Mouse (Mus musculus): Measurements from ENCODE around the gene Acly. TPM values are rescaled to one million over a fixed set of nuclear protein-coding genes. Genes with fewer than 3 reads are reported as not detected.

The Acly gene
- polyA plus RNA-seq, 1 experiment from 2014 or later: 93.7 TPM

GRCm38 (mm10) chr11:100472935-100473295, 54.9 kb downstream of the Acly start:
- no peak overlapping the region for H3K27ac ChIP-seq (ENCODE audit: poor library complexity, severe bottlenecking)
- no peaks in the 10 kb centered on the region for H3K9me3 ChIP-seq (replicated peaks)
- H3K4me3 ChIP-seq: peak overlapping the region; percentile 83
- no peak overlapping the region for H3K9ac ChIP-seq
- WGBS: 29% methylated on average over 5 of the region's 5 CpGs
- peaks cover 19% of the 10 kb centered on the region for H3K4me1 ChIP-seq (replicated peaks)
- ATAC-seq (ENCODE audit: insufficient number of reproducible peaks, low FRiP score): peak; percentile 41
- no peaks in the 10 kb centered on the region for H3K27me3 ChIP-seq (replicated peaks)
- H3K36me3 ChIP-seq: peaks cover 22% of the 10 kb centered on the region
- peak overlapping the region; percentile 99 for H3K4me2 ChIP-seq

DNA sequence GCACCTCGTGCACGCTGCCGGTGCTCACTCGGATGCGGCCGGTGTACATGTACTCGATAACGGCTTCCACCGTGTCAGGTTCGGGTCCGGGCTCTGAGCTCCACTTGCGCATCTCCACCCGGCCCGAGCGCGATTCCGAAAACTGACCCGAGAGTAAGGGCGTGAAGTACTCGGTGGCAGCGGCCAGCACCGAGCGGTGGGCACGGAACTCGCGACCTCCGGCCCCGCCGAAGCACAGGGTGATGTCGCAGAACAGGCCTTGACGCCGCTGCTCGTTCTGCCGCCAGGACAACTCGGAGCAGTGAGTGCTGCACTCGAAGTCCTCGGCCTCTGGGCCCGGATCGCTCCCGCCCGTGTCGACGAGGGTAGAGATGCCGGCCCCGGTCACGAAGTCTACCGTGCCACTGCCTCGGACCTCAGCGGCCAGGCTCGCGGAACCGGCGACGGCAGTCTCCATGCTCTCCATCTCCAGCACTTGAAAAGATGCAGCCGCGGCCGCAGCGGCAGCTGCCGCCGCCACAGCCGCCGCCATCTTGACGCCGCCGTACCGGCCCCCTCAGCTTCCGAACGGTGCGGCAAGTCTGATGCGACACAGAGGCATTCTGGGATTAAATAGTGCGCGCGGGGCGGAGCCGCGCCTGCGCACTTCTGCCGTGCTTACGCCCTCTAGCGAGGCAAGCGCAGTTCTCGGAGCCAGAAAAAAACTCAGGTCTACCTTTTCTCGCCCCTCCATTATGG, 55.4 kb downstream of the Acly start, which contains the start of gene Klhl11:
Klhl11 (minus strand) TSS at position 545 of the 738 bp plus-strand sequence.
- no peaks in the 10 kb centered on the region for H3K9me3 ChIP-seq (replicated peaks)
- H3K27me3 ChIP-seq (replicated peaks): no peaks in the 10 kb centered on the region
- peaks cover 19% of the 10 kb centered on the region for H3K4me1 ChIP-seq (replicated peaks)
- peaks cover 18% of the 10 kb centered on the region for H3K36me3 ChIP-seq
- peak within 1 kb of the TSS; percentile 56 for H3K27ac ChIP-seq (ENCODE audit: poor library complexity, severe bottlenecking)
- peak within 1 kb of the TSS; percentile 99 for H3K4me2 ChIP-seq
- H3K4me3 ChIP-seq: peak within 1 kb of the TSS; percentile 83
- peak; percentile 90 for ATAC-seq (ENCODE audit: insufficient number of reproducible peaks, low FRiP score)
- H3K9ac ChIP-seq: peak within 1 kb of the TSS; percentile 96
- under 1% methylated on average over 83 of the region's 83 CpGs for WGBS

DNA sequence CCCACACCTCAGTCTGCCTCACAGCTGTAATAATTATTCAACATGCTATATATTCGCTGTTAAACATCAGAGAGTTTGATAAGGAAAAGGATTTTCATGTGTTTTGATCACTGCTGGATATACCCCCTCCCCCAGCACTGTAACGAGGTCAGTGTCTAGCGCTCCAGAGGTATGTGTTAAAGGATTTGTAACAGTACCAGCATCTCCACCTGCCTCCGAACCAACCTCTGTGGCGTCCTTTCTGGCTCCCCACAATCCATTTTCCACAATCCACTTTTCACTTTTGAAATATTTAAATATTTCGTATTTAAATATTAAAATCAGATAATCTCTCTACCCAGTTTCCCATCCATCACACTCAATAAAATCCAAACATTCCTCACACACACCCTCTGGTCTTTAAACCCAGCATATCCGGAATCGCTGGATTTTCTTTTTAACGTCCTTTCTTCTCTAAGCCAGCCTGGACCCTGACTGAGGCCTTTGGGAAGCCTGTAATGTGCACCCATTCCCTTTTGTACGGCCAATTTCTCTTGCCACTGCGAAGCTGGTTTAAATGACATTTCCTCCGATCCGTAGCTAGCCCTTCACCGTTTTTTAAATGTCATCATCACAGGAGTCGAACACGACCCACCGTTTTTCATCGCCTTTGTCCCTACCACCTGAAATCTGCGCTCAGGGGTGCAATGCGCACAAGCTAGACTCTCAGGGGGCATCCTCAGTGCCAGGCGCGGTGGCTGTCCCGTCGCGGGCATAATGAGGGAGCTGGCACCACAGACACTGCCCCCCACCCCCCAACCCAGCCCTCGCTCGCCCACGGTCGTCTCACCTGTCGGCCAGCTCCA, 56.2 kb downstream of the Acly start:
- H3K27ac ChIP-seq (ENCODE audit: poor library complexity, severe bottlenecking): no peak overlapping the region
- peak overlapping the region; percentile 96 for H3K9ac ChIP-seq
- 4% methylated on average over 30 of the region's 30 CpGs for WGBS
- no peaks in the 10 kb centered on the region for H3K27me3 ChIP-seq (replicated peaks)
- no peaks in the 10 kb centered on the region for H3K9me3 ChIP-seq (replicated peaks)
- peak overlapping the region; percentile 99 for H3K4me2 ChIP-seq
- H3K4me3 ChIP-seq: peak overlapping the region; percentile 83
- H3K36me3 ChIP-seq: peaks cover 19% of the 10 kb centered on the region
- H3K4me1 ChIP-seq (replicated peaks): peaks cover 19% of the 10 kb centered on the region
- ATAC-seq (ENCODE audit: insufficient number of reproducible peaks, low FRiP score): no peak; the same call in 1 of the 2 replicates

DNA sequence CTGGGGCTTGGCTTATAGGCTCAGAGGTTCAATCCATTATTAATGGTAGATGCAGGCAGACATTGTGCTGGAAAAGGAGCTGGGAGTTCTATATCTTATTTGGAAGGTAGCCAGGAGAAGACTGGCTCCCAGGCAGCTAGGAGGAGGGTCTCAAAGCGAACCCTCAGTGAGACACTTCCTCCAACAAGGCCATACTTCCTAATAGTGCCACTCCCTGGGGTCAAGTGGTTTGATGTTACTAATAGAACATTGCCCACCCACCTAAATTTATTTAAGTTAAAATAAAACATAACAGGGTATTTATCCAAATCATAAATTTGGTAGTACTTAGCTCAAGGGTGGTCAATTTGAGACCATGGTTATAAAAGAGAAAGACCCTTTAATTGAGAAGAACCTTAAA, 62.0 kb downstream of the Acly start:
- no peak overlapping the region for H3K9ac ChIP-seq
- peaks cover 18% of the 10 kb centered on the region for H3K4me1 ChIP-seq (replicated peaks)
- H3K4me3 ChIP-seq: no peak overlapping the region
- WGBS: 49% methylated on average over 1 of the region's 1 CpGs
- H3K4me2 ChIP-seq: no peak overlapping the region
- no peaks in the 10 kb centered on the region for H3K27me3 ChIP-seq (replicated peaks)
- no peak for ATAC-seq (ENCODE audit: insufficient number of reproducible peaks, low FRiP score)
- peaks cover 36% of the 10 kb centered on the region for H3K36me3 ChIP-seq
- no peak overlapping the region for H3K27ac ChIP-seq (ENCODE audit: poor library complexity, severe bottlenecking)
- H3K9me3 ChIP-seq (replicated peaks): no peaks in the 10 kb centered on the region

DNA sequence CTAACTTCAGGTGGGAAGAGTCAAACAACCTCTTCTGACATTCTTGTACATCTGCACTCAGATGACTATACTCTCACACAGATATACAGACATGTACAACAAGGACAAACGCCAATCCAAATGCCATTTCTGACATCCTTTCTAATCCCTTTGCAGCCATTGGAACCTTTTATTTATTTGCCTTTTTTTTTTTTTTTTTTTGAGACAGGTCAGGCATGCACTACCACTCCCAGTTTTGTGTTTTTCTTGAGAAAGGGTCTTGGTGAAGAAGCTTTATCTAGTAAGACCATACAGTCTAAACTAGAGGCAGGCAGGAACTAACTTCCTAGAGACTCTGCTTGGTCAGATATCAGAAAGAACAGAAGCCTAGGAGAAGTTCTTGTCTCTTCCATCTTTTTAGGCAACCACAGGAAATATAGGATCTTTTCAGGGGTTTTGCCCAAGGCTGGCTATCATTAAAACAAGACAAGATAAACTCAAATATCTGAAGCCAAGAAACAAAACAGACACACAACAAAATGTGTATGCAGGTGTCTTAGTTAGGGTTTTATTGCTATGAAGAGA, 62.5 kb downstream of the Acly start:
- H3K27ac ChIP-seq (ENCODE audit: poor library complexity, severe bottlenecking): no peak overlapping the region
- no peaks in the 10 kb centered on the region for H3K27me3 ChIP-seq (replicated peaks)
- 78% methylated on average over 1 of the region's 1 CpGs for WGBS
- peaks cover 38% of the 10 kb centered on the region for H3K36me3 ChIP-seq
- ATAC-seq (ENCODE audit: insufficient number of reproducible peaks, low FRiP score): no peak
- no peak overlapping the region for H3K4me2 ChIP-seq
- no peak overlapping the region for H3K9ac ChIP-seq
- no peaks in the 10 kb centered on the region for H3K9me3 ChIP-seq (replicated peaks)
- peaks cover 13% of the 10 kb centered on the region for H3K4me1 ChIP-seq (replicated peaks)
- H3K4me3 ChIP-seq: no peak overlapping the region

- Histone ChIP-seq H3K4me2 (no peak overlapping the region), H3K27ac (ENCODE audit: poor library complexity, severe bottlenecking) (no peak overlapping the region), H3K9me3 (replicated peaks) (no peaks in the 10 kb centered on the region), H3K36me3 (peaks cover 41% of the 10 kb centered on the region), H3K27me3 (replicated peaks) (no peaks in the 10 kb centered on the region), H3K4me3 (no peak overlapping the region), H3K4me1 (replicated peaks) (peaks cover 5% of the 10 kb centered on the region), H3K9ac (no peak overlapping the region)
- WGBS: 88% methylated on average over 10 of the region's 10 CpGs
- ATAC-seq (ENCODE audit: insufficient number of reproducible peaks, low FRiP score): no peak
Observed at GRCm38 (mm10) chr11:100462699-100463098, 65.1 kb downstream of the Acly start.

GRCm38 (mm10) chr11:100457711-100458110, 70.1 kb downstream of the Acly start:
- no peak overlapping the region for H3K9ac ChIP-seq
- WGBS: 89% methylated on average over 5 of the region's 5 CpGs
- no peaks in the 10 kb centered on the region for H3K27me3 ChIP-seq (replicated peaks)
- no peak overlapping the region for H3K27ac ChIP-seq (ENCODE audit: poor library complexity, severe bottlenecking)
- H3K4me2 ChIP-seq: no peak overlapping the region
- H3K36me3 ChIP-seq: peaks cover 38% of the 10 kb centered on the region
- no peaks in the 10 kb centered on the region for H3K4me1 ChIP-seq (replicated peaks)
- H3K9me3 ChIP-seq (replicated peaks): no peaks in the 10 kb centered on the region
- H3K4me3 ChIP-seq: no peak overlapping the region
- no peak for ATAC-seq (ENCODE audit: insufficient number of reproducible peaks, low FRiP score)

- Histone ChIP-seq H3K9me3 (replicated peaks) (no peaks in the 10 kb centered on the region), H3K27me3 (replicated peaks) (no peaks in the 10 kb centered on the region), H3K4me1 (replicated peaks) (no peaks in the 10 kb centered on the region), H3K4me2 (no peak overlapping the region), H3K36me3 (peaks cover 34% of the 10 kb centered on the region), H3K27ac (ENCODE audit: poor library complexity, severe bottlenecking) (no peak overlapping the region), H3K4me3 (no peak overlapping the region), H3K9ac (no peak overlapping the region)
- no peak for ATAC-seq (ENCODE audit: insufficient number of reproducible peaks, low FRiP score)
- WGBS: 71% methylated on average over 4 of the region's 4 CpGs
Observed at GRCm38 (mm10) chr11:100457247-100457646, 70.6 kb downstream of the Acly start.

GRCm38 (mm10) chr11:100442625-100443024, 85.2 kb downstream of the Acly start:
- ATAC-seq (ENCODE audit: insufficient number of reproducible peaks, low FRiP score): no peak
- H3K36me3 ChIP-seq: peaks cover 16% of the 10 kb centered on the region
- WGBS: 86% methylated on average over 6 of the region's 6 CpGs
- no peak overlapping the region for H3K9ac ChIP-seq
- H3K27ac ChIP-seq (ENCODE audit: poor library complexity, severe bottlenecking): no peak overlapping the region
- no peak overlapping the region for H3K4me2 ChIP-seq
- no peaks in the 10 kb centered on the region for H3K27me3 ChIP-seq (replicated peaks)
- H3K4me1 ChIP-seq (replicated peaks): peaks cover 13% of the 10 kb centered on the region
- no peaks in the 10 kb centered on the region for H3K9me3 ChIP-seq (replicated peaks)
- H3K4me3 ChIP-seq: no peak overlapping the region

DNA sequence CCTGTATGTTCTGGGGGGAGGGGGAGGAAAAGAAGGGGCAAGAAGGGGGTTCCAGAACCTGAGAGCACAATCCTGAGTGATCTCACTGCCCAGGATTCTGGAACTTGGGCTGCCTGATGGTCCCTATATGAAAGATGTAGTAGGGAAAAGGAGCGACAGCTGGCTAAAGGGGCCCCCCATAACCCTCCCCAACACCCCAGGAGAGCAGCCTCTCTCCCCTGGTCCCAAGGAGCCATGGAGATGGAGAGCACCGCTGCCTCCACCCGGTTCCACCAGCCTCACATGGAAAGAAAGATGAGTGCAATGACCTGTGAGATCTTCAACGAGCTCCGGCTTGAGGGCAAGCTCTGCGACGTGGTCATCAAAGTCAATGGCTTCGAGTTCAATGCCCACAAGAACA, 86.0 kb downstream of the Acly start, which contains the start of the genes Nt5c3b and Klhl10:
Nt5c3b (minus strand) TSS at position 12 of the 400 bp plus-strand sequence.
Klhl10 (plus strand) TSS at position 121 of the 400 bp plus-strand sequence.
- H3K36me3 ChIP-seq: peaks cover 24% of the 10 kb centered on the region
- peak within 1 kb of the TSS; percentile 80 for H3K4me2 ChIP-seq
- peaks cover 13% of the 10 kb centered on the region for H3K4me1 ChIP-seq (replicated peaks)
- peak within 1 kb of the TSS; percentile 73 for H3K4me3 ChIP-seq
- no peak for ATAC-seq (ENCODE audit: insufficient number of reproducible peaks, low FRiP score)
- H3K27me3 ChIP-seq (replicated peaks): no peaks in the 10 kb centered on the region
- H3K27ac ChIP-seq (ENCODE audit: poor library complexity, severe bottlenecking): peak within 1 kb of the TSS; percentile 20; the same call in 1 of the 2 replicates
- 83% methylated on average over 8 of the region's 8 CpGs for WGBS
- peak within 1 kb of the TSS; percentile 93 for H3K9ac ChIP-seq
- no peaks in the 10 kb centered on the region for H3K9me3 ChIP-seq (replicated peaks)
